Mouse (Mus musculus) cerebellum, postnatal 14 days (tissue): Measurements from ENCODE around the gene Spata16.

ENCODE experiments used
- DNase-seq, 2 experiments: peaks; one replicate each; pipeline ENCODE4 v3.0.0; 2021; ENCODE audit warnings: mixed read lengths in 2 of 2

The Spata16 gene

GRCm38 (mm10) chr3:26834178-26835050 lies 197.0 kb downstream of the Spata16 start:
- peak; percentile 29 to 40 for DNase-seq

- no peak for DNase-seq
These were observed 197.8 kb downstream of the Spata16 start for GRCm38 (mm10) chr3:26835051-26835755.

- DNase-seq = peak; percentile 80 to 85
These were observed 207.6 kb downstream of the Spata16 start for GRCm38 (mm10) chr3:26845041-26845440.

- DNase-seq = no peak
These were observed 210.5 kb downstream of the Spata16 start for GRCm38 (mm10) chr3:26847935-26848334.

- no peak for DNase-seq
These were observed 212.8 kb downstream of the Spata16 start for GRCm38 (mm10) chr3:26850207-26850606.

- DNase-seq = peak; percentile 36 to 39
These were observed 213.5 kb downstream of the Spata16 start for GRCm38 (mm10) chr3:26850691-26851563.

GRCm38 (mm10) chr3:26853557-26853956 lies 216.1 kb downstream of the Spata16 start:
- DNase-seq = no peak

- peak; percentile 63 to 76 for DNase-seq
These were observed 237.3 kb downstream of the Spata16 start for GRCm38 (mm10) chr3:26874706-26875105.

- DNase-seq = no peak
These were observed 239.9 kb downstream of the Spata16 start for GRCm38 (mm10) chr3:26877291-26877690.

GRCm38 (mm10) chr3:26916607-26917006 lies 279.2 kb downstream of the Spata16 start:
- no peak for DNase-seq

GRCm38 (mm10) chr3:26920986-26921385 lies 283.6 kb downstream of the Spata16 start:
- no peak for DNase-seq

GRCm38 (mm10) chr3:26921576-26921975 lies 284.2 kb downstream of the Spata16 start:
- no peak for DNase-seq

GRCm38 (mm10) chr3:26923391-26923790 lies 286.0 kb downstream of the Spata16 start:
- no peak for DNase-seq

GRCm38 (mm10) chr3:26924212-26924611 lies 286.8 kb downstream of the Spata16 start:
- no peak for DNase-seq

GRCm38 (mm10) chr3:26933079-26933478 lies 295.7 kb downstream of the Spata16 start:
- no peak for DNase-seq

GRCm38 (mm10) chr3:26936897-26937590 lies 299.6 kb downstream of the Spata16 start:
- DNase-seq = no peak

- no peak for DNase-seq
These were observed 329.4 kb downstream of the Spata16 start for GRCm38 (mm10) chr3:26966776-26967175.

- no peak for DNase-seq
These were observed 331.6 kb downstream of the Spata16 start for GRCm38 (mm10) chr3:26968852-26969513.

- DNase-seq = no peak
These were observed 333.1 kb downstream of the Spata16 start for GRCm38 (mm10) chr3:26970529-26970928.

- no peak for DNase-seq
These were observed 333.9 kb downstream of the Spata16 start for GRCm38 (mm10) chr3:26971276-26971675.

- DNase-seq = peak; percentile 9 to 25
These were observed 334.7 kb downstream of the Spata16 start for GRCm38 (mm10) chr3:26972105-26972504.

- DNase-seq = peak; percentile 12 to 37
These were observed 342.2 kb downstream of the Spata16 start for GRCm38 (mm10) chr3:26979603-26980002.
